Comparison of ENCODE assay signal across 7 mouse cellular contexts in genomic region chr2:26661143-26661752, GRCm38 (mm10). TPM values are rescaled to one million over a fixed set of nuclear protein-coding genes. Genes with fewer than 3 reads are reported as not detected.
DNase-seq lines count a peak whose midpoint lies in the region; ATAC-seq and TF ChIP-seq lines count a peak whose summit lies in the region.

No protein-coding gene starts in this region.

- WGBS in thymus, adult 2 months: 2% methylated on average over 17 of the region's 20 CpGs
- WGBS in forebrain, embryonic 10.5 days: 2% methylated on average over 17 of the region's 20 CpGs
- WGBS in limb, embryonic 15.5 days: 7% methylated on average over 17 of the region's 20 CpGs

- H3K9me3 ChIP-seq in forebrain, embryonic 10.5 days: no peaks in the 10 kb centered on the region; the same call in 1 of the 2 replicates
- no peaks in the 10 kb centered on the region for H3K9me3 ChIP-seq in limb, embryonic 15.5 days

- H3K9ac ChIP-seq in limb, embryonic 15.5 days: no peak overlapping the region

- TF ChIP-seq POLR2A in thymus, adult 2 months (IDR thresholded peaks at IDR 0.05; ENCODE audit: control insufficient read depth, extremely low read depth, insufficient read depth, low read length, poor library complexity): no peak

- no peak for TF ChIP-seq CTCF in thymus, adult 2 months (IDR thresholded peaks at IDR 0.05; ENCODE audit: borderline replicate concordance, control insufficient read depth, extremely low read depth, insufficient read depth, low read length, poor library complexity)

- no peak overlapping the region for H3K27ac ChIP-seq in thymus, adult 2 months (ENCODE audit: control insufficient read depth, insufficient read depth, low read length)
- H3K27ac ChIP-seq in forebrain, embryonic 10.5 days: no peak overlapping the region
- no peak overlapping the region for H3K27ac ChIP-seq in limb, embryonic 15.5 days

- no peaks in the 10 kb centered on the region for H3K36me3 ChIP-seq in thymus, adult 2 months (ENCODE audit: control insufficient read depth, insufficient read depth, low read length)
- no peaks in the 10 kb centered on the region for H3K36me3 ChIP-seq in forebrain, embryonic 10.5 days (replicated peaks)
- H3K36me3 ChIP-seq in limb, embryonic 15.5 days: no peaks in the 10 kb centered on the region

- peaks cover 23% of the 10 kb centered on the region for H3K4me1 ChIP-seq in thymus, adult 2 months (replicated peaks; ENCODE audit: control insufficient read depth, insufficient read depth, low read length)
- peaks cover 12% of the 10 kb centered on the region for H3K4me1 ChIP-seq in forebrain, embryonic 10.5 days
- H3K4me1 ChIP-seq in limb, embryonic 15.5 days: peaks cover 6% of the 10 kb centered on the region; the same call in 1 of the 2 replicates

- peak overlapping the region; percentile 47 for H3K4me2 ChIP-seq in limb, embryonic 15.5 days

- peak; percentile 41 for DNase-seq in thymus, adult 2 months
- no peak for DNase-seq in thymus, adult 18-20 months
- DNase-seq in forebrain, embryonic 10.5 days (ENCODE audit: extremely low spot score, low spot score): no peak
- peak; percentile 43 for DNase-seq in retina, postnatal 1 day
- no peak for DNase-seq in cerebellum, postnatal 25 days
- DNase-seq in cerebellum, postnatal 36 days: no peak

- H3K27me3 ChIP-seq in thymus, adult 2 months (ENCODE audit: control insufficient read depth, insufficient read depth, low read length): no peaks in the 10 kb centered on the region
- peaks cover 21% of the 10 kb centered on the region for H3K27me3 ChIP-seq in forebrain, embryonic 10.5 days (ENCODE audit: poor library complexity, severe bottlenecking)
- 0 out of 2 replicates have a peak, but pooled peaks cover 6% of the 10 kb centered on the region for H3K27me3 ChIP-seq in limb, embryonic 15.5 days

- H3K4me3 ChIP-seq in thymus, adult 2 months (ENCODE audit: control insufficient read depth, insufficient read depth, low read length): no peak overlapping the region
- peak overlapping the region; percentile 48 for H3K4me3 ChIP-seq in forebrain, embryonic 10.5 days
- peak overlapping the region; percentile 23 for H3K4me3 ChIP-seq in limb, embryonic 15.5 days

- ATAC-seq in limb, embryonic 15.5 days (ENCODE audit: insufficient number of reproducible peaks, low FRiP score, low TSS enrichment, low read depth): no peak

RNA-seq across cellular contexts. Expression of gene Lcn4, which starts 9.8 kb away (rescaled TPM):
- polyA plus RNA-seq in thymus, adult 2 months (2012; rRNA removed): 0.85 and 1.3 TPM in 2 replicates
- polyA plus RNA-seq in forebrain, embryonic 10.5 days (2016; fragmentation: Nextera tagmentation; extraction: Ambion mirVana): not detected in 2 replicates
- polyA plus RNA-seq in limb, embryonic 15.5 days (2015; fragmentation: Nextera tagmentation; extraction: Ambion mirVana): not detected in 2 replicates

RNA-seq across cellular contexts. Expression of gene Fam69b, which starts 33.0 kb away (rescaled TPM):
- 14.8 and 15.6 TPM in 2 replicates for polyA plus RNA-seq in thymus, adult 2 months (2012; rRNA removed)
- polyA plus RNA-seq in forebrain, embryonic 10.5 days (2016; fragmentation: Nextera tagmentation; extraction: Ambion mirVana): 44.1 and 49.4 TPM in 2 replicates
- 32.0 and 42.8 TPM in 2 replicates for polyA plus RNA-seq in limb, embryonic 15.5 days (2015; fragmentation: Nextera tagmentation; extraction: Ambion mirVana)

RNA-seq across cellular contexts. Expression of gene Agpat2, which starts 57.0 kb away (rescaled TPM):
- 89.3 and 137 TPM in 2 replicates for polyA plus RNA-seq in thymus, adult 2 months (2012; rRNA removed)
- polyA plus RNA-seq in forebrain, embryonic 10.5 days (2016; fragmentation: Nextera tagmentation; extraction: Ambion mirVana): 10.1 and 10.2 TPM in 2 replicates
- 31.5 and 36.3 TPM in 2 replicates for polyA plus RNA-seq in limb, embryonic 15.5 days (2015; fragmentation: Nextera tagmentation; extraction: Ambion mirVana)

Comparison
In these comparisons a context has a peak if more than half of its experiments do, and no peak if none do; other contexts are left out.
1. DNase-seq: peak in thymus, adult 2 months (single experiment) and retina, postnatal 1 day (single experiment); none in thymus, adult 18-20 months (0 of 2), forebrain, embryonic 10.5 days (single experiment), cerebellum, postnatal 25 days (0 of 2) and cerebellum, postnatal 36 days (0 of 2).